Mouse (Mus musculus): Measurements from ENCODE around the gene Olfr1006. TPM values are rescaled to one million over a fixed set of nuclear protein-coding genes. Genes with fewer than 3 reads are reported as not detected.

The Olfr1006 gene
- not detected in 2 replicates for polyA plus RNA-seq (2012; ENCODE audit: low replicate concordance)

DNA sequence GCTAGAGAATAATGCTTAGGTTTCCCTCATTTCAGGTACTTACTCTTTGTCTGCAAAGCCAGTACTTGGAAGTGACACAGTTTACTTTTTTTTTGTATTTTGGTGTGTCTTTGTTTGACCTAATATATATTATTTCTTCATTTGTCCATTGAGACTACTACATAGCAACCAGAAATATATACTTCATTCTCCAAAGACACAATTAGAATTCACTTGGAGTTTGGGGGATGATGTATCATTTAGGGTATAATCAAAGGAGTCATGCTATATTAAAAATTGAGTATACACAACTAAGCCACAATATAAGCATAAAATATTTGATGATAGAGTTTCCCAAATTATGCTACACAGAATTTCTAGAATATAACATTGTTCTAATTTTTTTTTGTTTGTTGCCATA is at the start of gene Olfr1006:
Olfr1006 (minus strand) TSS at position 101 of the 400 bp plus-strand sequence.

DNA sequence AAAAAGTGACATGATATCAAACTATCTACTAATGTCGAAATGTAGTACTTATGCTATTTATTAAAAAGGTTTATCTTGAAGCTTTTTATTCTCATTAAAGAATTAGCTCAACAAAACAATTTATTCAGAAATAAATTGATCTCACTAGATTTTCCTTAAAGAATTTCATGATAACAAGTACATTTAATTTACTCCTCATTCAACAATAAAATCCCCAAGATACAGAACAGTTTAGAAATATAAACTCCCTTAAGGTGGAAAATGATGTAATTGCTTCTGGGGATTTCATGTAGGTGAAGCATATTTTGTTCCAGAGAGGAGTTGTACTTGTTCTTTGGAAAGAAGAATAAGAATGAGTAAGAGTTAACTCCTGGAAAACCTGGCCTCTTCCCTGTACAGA is 36.6 kb upstream of the Olfr1006 start, which contains the start of gene Olfr1009:
Olfr1009 (plus strand) TSS at position 301 of the 400 bp plus-strand sequence.

GRCm38 (mm10) chr2:85689131-85689530 is 10.6 kb upstream of the Olfr1006 start, which contains the start of gene Olfr1008:
TSS of gene Olfr1008 (plus strand) at chr2:85689431.

GRCm38 (mm10) chr2:85664355-85664754 is 14.2 kb downstream of the Olfr1006 start, which contains the start of gene Olfr154:
TSS of gene Olfr154 (minus strand) at chr2:85664455.

GRCm38 (mm10) chr2:85650604-85651003 is 28.0 kb downstream of the Olfr1006 start, which contains the start of gene Olfr1002:
TSS of gene Olfr1002 (minus strand) at chr2:85650704.

Other genes starting within 250 kb of the Olfr1006 start
- not detected in 2 replicates for gene Olfr994, start 242.3 kb downstream of the Olfr1006 start, polyA plus RNA-seq (2012; ENCODE audit: low replicate concordance)
- gene Olfr995, start 235.1 kb downstream of the Olfr1006 start, polyA plus RNA-seq (2012; ENCODE audit: low replicate concordance), result not detected in 2 replicates
- not detected in 2 replicates for gene 4833423E24Rik, start 159.7 kb downstream of the Olfr1006 start, polyA plus RNA-seq (2012; ENCODE audit: low replicate concordance)
- not detected in 2 replicates for gene Olfr996, start 99.6 kb downstream of the Olfr1006 start, polyA plus RNA-seq (2012; ENCODE audit: low replicate concordance)
- gene Olfr998, start 89.8 kb downstream of the Olfr1006 start, polyA plus RNA-seq (2012; ENCODE audit: low replicate concordance), result not detected in 2 replicates
- not detected in 2 replicates for gene Olfr1000, start 66.9 kb downstream of the Olfr1006 start, polyA plus RNA-seq (2012; ENCODE audit: low replicate concordance)
- gene Olfr1002, start 28.1 kb downstream of the Olfr1006 start, polyA plus RNA-seq (2012; ENCODE audit: low replicate concordance), result not detected in 2 replicates
- not detected in 2 replicates for gene Olfr154, start 14.3 kb downstream of the Olfr1006 start, polyA plus RNA-seq (2012; ENCODE audit: low replicate concordance)
- gene Olfr1008, start 10.7 kb upstream of the Olfr1006 start, polyA plus RNA-seq (2012; ENCODE audit: low replicate concordance), result not detected in 2 replicates
- gene Olfr1009, start 36.7 kb upstream of the Olfr1006 start, polyA plus RNA-seq (2012; ENCODE audit: low replicate concordance), result not detected in 2 replicates
- not detected in 2 replicates for gene Olfr1012, start 84.0 kb upstream of the Olfr1006 start, polyA plus RNA-seq (2012; ENCODE audit: low replicate concordance)
- not detected in 2 replicates for gene Olfr1013, start 88.3 kb upstream of the Olfr1006 start, polyA plus RNA-seq (2012; ENCODE audit: low replicate concordance)
- not detected in 2 replicates for gene Olfr1014, start 93.9 kb upstream of the Olfr1006 start, polyA plus RNA-seq (2012; ENCODE audit: low replicate concordance)
- gene Olfr1015, start 103.2 kb upstream of the Olfr1006 start, polyA plus RNA-seq (2012; ENCODE audit: low replicate concordance), result not detected in 2 replicates
- not detected in 2 replicates for gene Olfr1016, start 123.8 kb upstream of the Olfr1006 start, polyA plus RNA-seq (2012; ENCODE audit: low replicate concordance)
- gene Olfr1018, start 139.7 kb upstream of the Olfr1006 start, polyA plus RNA-seq (2012; ENCODE audit: low replicate concordance), result not detected in 2 replicates
- not detected in 2 replicates for gene Olfr1019, start 166.7 kb upstream of the Olfr1006 start, polyA plus RNA-seq (2012; ENCODE audit: low replicate concordance)
- not detected in 2 replicates for gene Olfr1020, start 168.3 kb upstream of the Olfr1006 start, polyA plus RNA-seq (2012; ENCODE audit: low replicate concordance)
- not detected in 2 replicates for gene Olfr1022, start 189.8 kb upstream of the Olfr1006 start, polyA plus RNA-seq (2012; ENCODE audit: low replicate concordance)
- not detected in 2 replicates for gene Olfr1023, start 206.9 kb upstream of the Olfr1006 start, polyA plus RNA-seq (2012; ENCODE audit: low replicate concordance)
- gene Olfr1024, start 226.3 kb upstream of the Olfr1006 start, polyA plus RNA-seq (2012; ENCODE audit: low replicate concordance), result not detected in 2 replicates
- not detected in 2 replicates for gene Olfr1025-ps1, start 236.4 kb upstream of the Olfr1006 start, polyA plus RNA-seq (2012; ENCODE audit: low replicate concordance)
- gene Olfr1026, start 242.8 kb upstream of the Olfr1006 start, polyA plus RNA-seq (2012; ENCODE audit: low replicate concordance), result not detected in 2 replicates